Mouse (Mus musculus): ENCODE results near the gene Prpf6. TPM values are rescaled to one million over a fixed set of nuclear protein-coding genes. Genes with fewer than 3 reads are reported as not detected.

The Prpf6 gene
- polyA plus RNA-seq, 1 experiment: 41.4 TPM

DNA sequence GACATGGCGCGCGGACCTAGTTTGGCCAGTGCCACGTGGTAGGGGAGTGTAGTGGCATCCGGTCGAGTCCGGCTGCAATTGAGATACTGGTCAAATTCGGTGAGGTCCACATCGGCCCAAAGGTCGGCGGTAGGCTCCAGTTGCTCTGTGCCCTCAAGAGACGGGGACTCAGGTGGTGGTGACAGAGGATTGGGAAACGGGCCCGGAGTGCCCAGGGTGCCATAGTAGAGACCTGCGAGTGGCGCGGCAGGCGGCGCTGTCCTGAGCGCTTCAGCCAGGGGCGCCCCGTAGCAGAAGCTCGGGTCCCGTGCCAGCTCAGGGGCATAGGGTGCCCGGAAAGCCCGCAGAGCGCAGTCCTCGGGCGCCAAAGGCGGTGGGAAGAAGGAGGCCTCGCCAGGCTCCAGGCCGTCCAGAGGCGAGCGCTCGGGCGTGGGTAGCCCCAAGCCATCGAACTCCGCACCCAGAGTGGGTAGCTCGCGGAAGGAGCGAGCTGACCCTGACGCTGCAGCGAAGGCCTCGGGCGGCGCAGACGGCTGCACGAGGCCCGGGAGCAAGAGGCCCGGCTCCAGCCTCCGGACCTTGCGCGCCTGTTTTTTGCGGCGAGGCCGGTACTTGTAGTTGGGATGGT, 78.7 kb downstream of the Prpf6 start:
- H3ac ChIP-seq (ENCODE audit: control insufficient read depth, insufficient read length, low read depth): no peak overlapping the region
- H3K79me2 ChIP-seq (ENCODE audit: control insufficient read depth, insufficient read depth): no peaks in the 10 kb centered on the region
- H3K4me3 ChIP-seq (ENCODE audit: insufficient read depth, poor library complexity, severe bottlenecking): no peak overlapping the region
- no peaks in the 10 kb centered on the region for H3K79me3 ChIP-seq (ENCODE audit: low read depth)
- no peaks in the 10 kb centered on the region for H3K36me3 ChIP-seq (ENCODE audit: control insufficient read depth, insufficient read depth)
- TF ChIP-seq MYOD1 (IDR thresholded peaks at IDR 0.05; ENCODE audit: control insufficient read depth, insufficient read length, low read depth) (no peak), MYOG (IDR thresholded peaks at IDR 0.05; ENCODE audit: control insufficient read depth, extremely low read depth, insufficient read length) (no peak), CTCF (IDR thresholded peaks at IDR 0.05; ENCODE audit: control insufficient read depth, insufficient read depth, insufficient read length) (no peak), CEBPB (IDR thresholded peaks at IDR 0.05; ENCODE audit: low read depth) (no peak), USF1 (IDR thresholded peaks at IDR 0.05; ENCODE audit: low read depth) (no peak), MAX (IDR thresholded peaks at IDR 0.05) (no peak), FOSL1 (IDR thresholded peaks at IDR 0.05; ENCODE audit: insufficient read depth, low read length, poor library complexity, severe bottlenecking) (no peak)
- peaks cover 39% of the 10 kb centered on the region for H3K27me3 ChIP-seq (ENCODE audit: control insufficient read depth, insufficient read depth, insufficient read length)

DNA sequence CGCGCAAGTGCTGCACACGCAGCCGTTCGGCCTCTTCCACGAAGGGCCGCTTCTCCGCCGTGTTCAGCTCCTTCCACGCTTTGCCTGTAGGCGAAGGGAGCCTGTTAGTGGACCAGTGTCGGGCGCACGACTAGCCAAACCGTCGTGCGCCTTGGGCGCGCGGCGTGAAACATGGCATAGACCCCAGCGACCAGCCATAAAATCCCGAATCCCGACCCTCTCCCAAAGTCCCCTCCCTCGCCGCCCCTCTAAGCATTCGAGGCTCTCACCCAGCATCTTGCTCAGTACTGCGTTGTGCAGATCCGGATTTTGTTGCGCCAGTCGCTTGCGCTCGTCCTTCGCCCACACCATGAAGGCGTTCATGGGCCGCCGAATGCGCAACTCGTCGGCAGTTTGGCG, 79.2 kb downstream of the Prpf6 start:
- Histone ChIP-seq H3K27me3 (ENCODE audit: control insufficient read depth, insufficient read depth, insufficient read length) (peaks cover 39% of the 10 kb centered on the region), H3K36me3 (ENCODE audit: control insufficient read depth, insufficient read depth) (no peaks in the 10 kb centered on the region), H3K79me2 (ENCODE audit: control insufficient read depth, insufficient read depth) (no peaks in the 10 kb centered on the region), H3K79me3 (ENCODE audit: low read depth) (no peaks in the 10 kb centered on the region), H3ac (ENCODE audit: control insufficient read depth, insufficient read length, low read depth) (no peak overlapping the region), H3K4me3 (ENCODE audit: insufficient read depth, poor library complexity, severe bottlenecking) (no peak overlapping the region)
- TF ChIP-seq FOSL1 (IDR thresholded peaks at IDR 0.05; ENCODE audit: insufficient read depth, low read length, poor library complexity, severe bottlenecking) (no peak), USF1 (IDR thresholded peaks at IDR 0.05; ENCODE audit: low read depth) (no peak)

DNA sequence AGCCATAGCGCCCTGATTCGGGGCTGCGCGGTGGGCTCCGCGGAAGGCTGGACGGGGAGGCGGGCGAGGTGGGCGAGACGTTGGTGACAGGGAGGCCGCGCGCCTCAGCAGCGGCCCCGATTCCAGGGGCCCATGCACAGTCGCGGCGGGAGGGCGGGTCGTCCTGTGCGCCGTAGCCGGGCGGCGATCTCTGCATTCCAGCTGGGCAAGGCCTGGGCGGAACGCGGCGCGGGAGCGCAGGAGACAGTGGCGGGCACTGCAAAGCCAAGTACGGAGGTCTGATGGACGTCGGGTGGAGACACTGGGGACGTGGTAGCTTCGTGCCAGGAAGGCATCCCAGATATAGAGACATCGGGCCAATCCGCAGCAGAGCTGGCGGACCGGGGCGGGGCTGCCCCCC, 79.7 kb downstream of the Prpf6 start, which contains the start of gene Sox18:
Gene Sox18, minus strand, starts transcription at position 315 of the 400 bp plus-strand sequence.
- Histone ChIP-seq H3K27me3 (ENCODE audit: control insufficient read depth, insufficient read depth, insufficient read length) (peaks cover 39% of the 10 kb centered on the region), H3K36me3 (ENCODE audit: control insufficient read depth, insufficient read depth) (no peaks in the 10 kb centered on the region), H3ac (ENCODE audit: control insufficient read depth, insufficient read length, low read depth) (no peak within 1 kb of the TSS), H3K79me2 (ENCODE audit: control insufficient read depth, insufficient read depth) (no peaks in the 10 kb centered on the region), H3K79me3 (ENCODE audit: low read depth) (no peaks in the 10 kb centered on the region), H3K4me3 (ENCODE audit: insufficient read depth, poor library complexity, severe bottlenecking) (no peak within 1 kb of the TSS)
- no peak for TF ChIP-seq USF1 (IDR thresholded peaks at IDR 0.05; ENCODE audit: low read depth)
- no peak for TF ChIP-seq FOSL1 (IDR thresholded peaks at IDR 0.05; ENCODE audit: insufficient read depth, low read length, poor library complexity, severe bottlenecking)
- no peak for TF ChIP-seq MYOD1 (IDR thresholded peaks at IDR 0.05; ENCODE audit: control insufficient read depth, insufficient read length, low read depth)
- no peak for TF ChIP-seq CTCF (IDR thresholded peaks at IDR 0.05; ENCODE audit: control insufficient read depth, insufficient read depth, insufficient read length)
- TF ChIP-seq MYOG (IDR thresholded peaks at IDR 0.05; ENCODE audit: control insufficient read depth, extremely low read depth, insufficient read length): no peak
- no peak for TF ChIP-seq MAX (IDR thresholded peaks at IDR 0.05)
- no peak for TF ChIP-seq CEBPB (IDR thresholded peaks at IDR 0.05; ENCODE audit: low read depth)

DNA sequence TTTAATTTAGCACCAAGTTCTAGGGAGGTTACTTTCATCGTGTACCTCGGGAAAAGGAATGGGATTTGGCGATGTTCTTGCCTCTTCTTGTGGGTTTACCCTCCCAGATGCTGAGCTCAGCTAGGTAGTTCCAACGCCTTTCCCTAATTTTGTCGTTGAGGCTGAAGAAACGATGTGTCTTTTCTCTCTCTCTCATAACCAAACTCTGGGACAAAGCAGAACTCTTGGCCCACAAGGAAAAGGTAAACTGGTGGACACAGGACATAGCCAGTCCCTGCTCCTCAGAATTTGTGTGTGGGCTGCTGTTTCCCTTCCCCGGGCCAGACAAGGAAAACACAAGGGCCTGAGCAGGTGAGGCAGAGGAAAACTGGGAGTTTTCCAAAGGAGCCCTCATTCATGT, 80.3 kb downstream of the Prpf6 start:
- no peak for TF ChIP-seq USF1 (IDR thresholded peaks at IDR 0.05; ENCODE audit: low read depth)
- no peaks in the 10 kb centered on the region for H3K79me2 ChIP-seq (ENCODE audit: control insufficient read depth, insufficient read depth)
- H3K27me3 ChIP-seq (ENCODE audit: control insufficient read depth, insufficient read depth, insufficient read length): peaks cover 39% of the 10 kb centered on the region
- H3K79me3 ChIP-seq (ENCODE audit: low read depth): no peaks in the 10 kb centered on the region
- H3K36me3 ChIP-seq (ENCODE audit: control insufficient read depth, insufficient read depth): no peaks in the 10 kb centered on the region
- no peak overlapping the region for H3K4me3 ChIP-seq (ENCODE audit: insufficient read depth, poor library complexity, severe bottlenecking)
- H3ac ChIP-seq (ENCODE audit: control insufficient read depth, insufficient read length, low read depth): no peak overlapping the region

DNA sequence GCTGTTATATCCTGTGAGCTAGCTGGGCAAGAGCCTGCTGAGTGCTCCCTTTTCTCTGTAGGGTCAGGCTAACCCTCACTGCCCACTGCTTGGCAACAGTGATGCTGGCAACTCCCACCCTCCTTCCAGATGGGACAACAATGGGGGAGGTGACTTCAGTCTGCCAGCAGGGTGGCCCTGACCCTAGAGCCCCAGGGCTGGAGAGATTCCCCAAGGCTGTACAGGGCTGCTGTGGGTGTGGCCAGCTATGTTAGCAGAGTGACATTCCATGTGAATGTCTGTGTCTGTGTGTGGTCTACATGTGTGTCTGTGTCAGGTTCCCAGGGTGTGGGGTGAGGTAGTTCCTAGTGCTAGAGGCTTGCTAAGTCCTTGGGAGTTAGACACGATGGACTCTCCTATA, 81.8 kb downstream of the Prpf6 start:
- peaks cover 39% of the 10 kb centered on the region for H3K27me3 ChIP-seq (ENCODE audit: control insufficient read depth, insufficient read depth, insufficient read length)
- H3K79me3 ChIP-seq (ENCODE audit: low read depth): no peaks in the 10 kb centered on the region
- no peaks in the 10 kb centered on the region for H3K79me2 ChIP-seq (ENCODE audit: control insufficient read depth, insufficient read depth)
- H3ac ChIP-seq (ENCODE audit: control insufficient read depth, insufficient read length, low read depth): no peak overlapping the region
- TF ChIP-seq FOSL1 (IDR thresholded peaks at IDR 0.05; ENCODE audit: insufficient read depth, low read length, poor library complexity, severe bottlenecking) (no peak), CTCF (IDR thresholded peaks at IDR 0.05; ENCODE audit: control insufficient read depth, insufficient read depth, insufficient read length) (no peak), MYOG (IDR thresholded peaks at IDR 0.05; ENCODE audit: control insufficient read depth, extremely low read depth, insufficient read length) (no peak), USF1 (IDR thresholded peaks at IDR 0.05; ENCODE audit: low read depth) (no peak), MAX (IDR thresholded peaks at IDR 0.05) (no peak), CEBPB (IDR thresholded peaks at IDR 0.05; ENCODE audit: low read depth) (no peak), MYOD1 (IDR thresholded peaks at IDR 0.05; ENCODE audit: control insufficient read depth, insufficient read length, low read depth) (no peak)
- no peaks in the 10 kb centered on the region for H3K36me3 ChIP-seq (ENCODE audit: control insufficient read depth, insufficient read depth)
- no peak overlapping the region for H3K4me3 ChIP-seq (ENCODE audit: insufficient read depth, poor library complexity, severe bottlenecking)

DNA sequence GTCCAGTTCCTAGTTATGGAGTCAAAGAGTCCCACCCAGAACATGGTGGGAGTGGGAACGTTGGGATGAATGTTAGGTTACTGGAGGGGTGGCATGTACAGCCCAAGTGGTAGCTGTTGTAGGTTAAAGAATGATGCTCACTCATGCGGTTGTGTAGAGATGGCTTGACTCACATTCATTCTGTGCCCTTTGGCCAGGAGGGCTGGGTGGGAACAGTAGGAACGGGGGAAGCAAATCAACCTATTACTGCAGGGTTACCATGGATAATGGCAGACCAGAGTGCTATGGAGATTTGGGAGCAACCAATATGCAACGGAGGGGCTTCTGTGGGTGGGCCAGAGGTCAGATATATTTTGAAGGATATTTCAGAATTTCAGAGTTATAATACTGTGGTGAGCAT, 83.3 kb downstream of the Prpf6 start:
- Histone ChIP-seq H3K79me2 (ENCODE audit: control insufficient read depth, insufficient read depth) (no peaks in the 10 kb centered on the region), H3K4me3 (ENCODE audit: insufficient read depth, poor library complexity, severe bottlenecking) (no peak overlapping the region), H3K36me3 (ENCODE audit: control insufficient read depth, insufficient read depth) (no peaks in the 10 kb centered on the region), H3K79me3 (ENCODE audit: low read depth) (no peaks in the 10 kb centered on the region), H3ac (ENCODE audit: control insufficient read depth, insufficient read length, low read depth) (no peak overlapping the region), H3K27me3 (ENCODE audit: control insufficient read depth, insufficient read depth, insufficient read length) (peaks cover 31% of the 10 kb centered on the region)
- TF ChIP-seq MAX (IDR thresholded peaks at IDR 0.05) (no peak), MYOD1 (IDR thresholded peaks at IDR 0.05; ENCODE audit: control insufficient read depth, insufficient read length, low read depth) (no peak), CEBPB (IDR thresholded peaks at IDR 0.05; ENCODE audit: low read depth) (no peak), CTCF (IDR thresholded peaks at IDR 0.05; ENCODE audit: control insufficient read depth, insufficient read depth, insufficient read length) (no peak), USF1 (IDR thresholded peaks at IDR 0.05; ENCODE audit: low read depth) (no peak), MYOG (IDR thresholded peaks at IDR 0.05; ENCODE audit: control insufficient read depth, extremely low read depth, insufficient read length) (no peak), FOSL1 (IDR thresholded peaks at IDR 0.05; ENCODE audit: insufficient read depth, low read length, poor library complexity, severe bottlenecking) (no peak)
